Mouse (Mus musculus) liver, embryonic 12.5 days (tissue): ENCODE results near the gene Zfp260. TPM values are rescaled to one million over a fixed set of nuclear protein-coding genes. Genes with fewer than 3 reads are reported as not detected.
"Not testable (repeated sequence)": the region's sequence is repeated elsewhere in the genome, so short reads cannot be mapped to it uniquely, and the experiment has no call there.

Source experiments
- ATAC-seq: fragments of 200-750 bp; cut with Nextera tagmentation; 2 replicates; pipeline ENCODE4 v1.8.0; 2017; ENCODE audit warnings: moderate number of reproducible peaks, mild to moderate bottlenecking, moderate library complexity
- H3K27ac ChIP-seq: fragments of 300-500 bp; sonication (generic); 2 replicates; pipeline ENCODE4 v1.5.1; 2016; ENCODE audit warnings: mild to moderate bottlenecking
- H3K27me3 ChIP-seq: fragments of 300-500 bp; sonication (generic); replicated peaks from 2 replicates; pipeline ENCODE4 v1.6.1; 2016; ENCODE audit warnings: mild to moderate bottlenecking, moderate library complexity
- H3K36me3 ChIP-seq: fragments of 300-500 bp; sonication (generic); 2 replicates; pipeline ENCODE4 v1.6.1; 2016; ENCODE audit warnings: mild to moderate bottlenecking, moderate library complexity
- H3K4me1 ChIP-seq: fragments of 300-500 bp; sonication (generic); 2 replicates; pipeline ENCODE4 v1.6.1; 2016
- H3K4me2 ChIP-seq: fragments of 300-500 bp; sonication (generic); 2 replicates; pipeline ENCODE4 v1.6.1; 2016; ENCODE audit warnings: mild to moderate bottlenecking, moderate library complexity
- H3K4me3 ChIP-seq: fragments of 300-500 bp; sonication (generic); 2 replicates; pipeline ENCODE4 v1.5.1; 2016; ENCODE audit warnings: mild to moderate bottlenecking, moderate library complexity
- H3K9ac ChIP-seq: fragments of 300-500 bp; sonication (generic); 2 replicates; pipeline ENCODE4 v1.6.1; 2016; ENCODE audit warnings: mild to moderate bottlenecking, moderate library complexity
- H3K9me3 ChIP-seq: fragments of 300-500 bp; sonication (generic); replicated peaks from 2 replicates; pipeline ENCODE4 v1.6.1; 2016; ENCODE audit warnings: mild to moderate bottlenecking, moderate library complexity
- WGBS: fragments of 180-500 bp; shearing (Covaris S2); methylation state at CpG from one replicate; pipeline ENCODE4 v1.1.7; 2016; ENCODE audit not compliant: insufficient replicate concordance; 5-methylcytosine and 5-hydroxymethylcytosine counted together
- polyA plus RNA-seq: library from polyadenylated mRNA; unstranded; fragments of >200 nt; fragmentation: Nextera tagmentation; extraction: Ambion mirVana; gene quantifications from 2 replicates; pipeline ENCODE4 v1.2.1, GENCODE M21; 2016

Zfp260 gene
- polyA plus RNA-seq, 1 experiment from 2014 or later = 24.3 TPM

DNA sequence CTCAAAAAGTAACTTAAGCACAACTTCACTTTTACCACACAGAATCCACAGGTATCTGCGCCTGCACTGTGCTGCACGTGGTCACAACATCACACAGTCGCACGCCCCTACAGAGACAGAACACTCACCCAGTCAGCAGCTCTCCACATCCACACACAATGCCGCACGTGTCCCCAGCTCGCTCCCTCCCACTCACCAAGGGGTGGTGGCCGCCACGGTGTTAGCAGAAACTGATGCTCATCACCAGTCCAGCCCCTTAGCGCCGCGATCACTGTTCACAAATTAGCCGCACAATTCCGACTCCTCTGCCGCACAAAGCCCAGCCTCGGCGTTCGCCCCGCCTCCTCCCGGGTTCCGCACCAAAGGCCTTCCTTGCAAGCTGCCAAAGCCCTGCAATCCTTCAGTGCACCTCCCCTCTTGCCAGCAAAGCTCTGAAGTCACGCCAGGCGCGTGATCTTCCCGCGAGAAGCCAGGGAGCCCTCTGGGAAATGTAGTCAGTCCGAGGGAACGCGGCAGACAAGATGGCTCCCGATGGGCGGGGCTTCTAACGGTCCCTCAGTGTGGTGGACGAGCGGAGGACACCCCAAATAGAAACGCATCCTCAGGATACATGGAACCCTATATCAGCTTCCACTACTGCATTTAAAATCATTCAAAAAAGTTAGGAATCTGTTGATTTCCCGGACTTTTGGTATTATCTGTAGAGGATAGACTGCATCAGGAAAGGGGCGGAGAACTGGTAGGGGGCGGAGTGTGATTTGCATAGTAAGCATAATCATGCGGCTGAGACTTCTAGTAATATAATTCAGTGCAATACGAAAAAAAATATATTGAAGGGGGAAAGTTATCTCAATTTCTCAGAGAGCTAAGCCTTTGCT, 4.2 kb upstream of the Zfp260 start, which contains the start of the genes Gm26920 and Zfp566:
Gene Gm26920, minus strand, starts transcription at position 319 of the 878 bp plus-strand sequence.
Gene Zfp566, minus strand, starts transcription at position 436 of the 878 bp plus-strand sequence.
- under 1% methylated on average over 40 of the region's 40 CpGs for whole genome bisulfite sequencing
- peak within 1 kb of the TSS; percentile 78 for H3K27ac ChIP-seq
- H3K9me3 ChIP-seq = no peaks in the 10 kb centered on the region

DNA sequence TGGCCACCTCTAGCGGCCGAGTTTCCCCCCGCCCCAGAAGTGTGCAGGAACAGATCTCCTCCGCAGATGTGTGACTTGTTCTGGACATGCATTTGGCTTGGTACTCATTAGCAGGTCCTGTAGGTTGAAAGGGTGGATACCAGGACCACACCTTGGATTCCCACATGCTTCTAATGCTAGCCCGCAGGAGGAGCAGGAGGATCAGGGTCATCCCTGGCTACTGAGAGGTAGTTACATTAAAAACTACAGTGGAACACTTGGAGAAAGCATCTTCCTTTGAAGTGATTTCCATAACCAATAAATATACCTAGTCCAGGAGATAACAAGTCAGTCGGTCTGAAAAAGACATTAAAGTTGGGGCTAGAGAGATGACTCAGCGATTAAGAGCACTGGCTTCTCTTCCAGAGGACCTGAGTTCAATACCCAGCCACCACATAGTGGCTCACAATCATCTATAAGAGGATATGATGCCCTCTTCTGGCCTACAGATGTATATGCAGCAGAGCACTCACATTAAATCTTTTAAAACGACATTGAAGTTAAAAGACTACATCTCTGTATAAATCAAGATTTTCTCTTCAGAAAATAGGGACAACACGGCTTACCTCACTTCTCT, 3.5 kb upstream of the Zfp260 start:
- Histone ChIP-seq H3K4me1 (peaks cover 45% of the 10 kb centered on the region), H3K36me3 (peaks cover 10% of the 10 kb centered on the region), H3K9ac (peak overlapping the region; percentile 76; the same call in 1 of the 2 replicates), H3K4me3 (peak overlapping the region; percentile 66), H3K27me3 (no peaks in the 10 kb centered on the region), H3K4me2 (peak overlapping the region; percentile 87), H3K9me3 (no peaks in the 10 kb centered on the region), H3K27ac (peak overlapping the region; percentile 78)
- 7% methylated on average over 9 of the region's 9 CpGs for WGBS
- no peak for ATAC-seq

More for the DNA sequence above, 4.2 kb upstream of the Zfp260 start, which contains the start of the genes Gm26920 and Zfp566:
- Histone ChIP-seq H3K4me3 (peak within 1 kb of the TSS; percentile 66), H3K4me1 (peaks cover 39% of the 10 kb centered on the region), H3K9ac (peak within 1 kb of the TSS; percentile 76), H3K27me3 (no peaks in the 10 kb centered on the region), H3K4me2 (peak within 1 kb of the TSS; percentile 87), H3K36me3 (peaks cover 17% of the 10 kb centered on the region)
- peak; percentile 93 for ATAC-seq

DNA sequence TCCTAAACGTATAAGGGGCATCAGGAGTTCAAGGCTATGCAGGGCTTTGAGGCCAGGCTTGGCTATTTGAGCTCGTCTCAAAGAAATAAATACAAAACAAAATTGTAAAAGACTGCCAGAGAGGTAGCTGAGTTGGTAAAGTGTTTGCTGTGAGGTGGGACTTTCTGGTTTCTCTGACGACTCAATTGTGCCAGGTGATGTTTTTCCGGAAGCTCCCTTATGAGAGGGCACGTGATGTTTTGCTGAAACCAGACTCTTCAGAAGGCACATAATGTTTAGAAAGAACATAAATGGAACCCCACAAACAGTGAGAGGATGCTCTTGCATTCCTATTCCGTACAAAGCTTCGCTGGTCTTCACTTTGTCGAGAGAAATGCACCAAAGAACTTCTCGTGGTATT, 1.9 kb upstream of the Zfp260 start:
- Histone ChIP-seq H3K9me3 (no peaks in the 10 kb centered on the region), H3K4me1 (peaks cover 53% of the 10 kb centered on the region), H3K9ac (no peak overlapping the region), H3K36me3 (no peaks in the 10 kb centered on the region), H3K27ac (no peak overlapping the region), H3K27me3 (no peaks in the 10 kb centered on the region), H3K4me3 (no peak overlapping the region), H3K4me2 (no peak overlapping the region)
- WGBS = 62% methylated on average over 9 of the region's 9 CpGs
- ATAC-seq = no peak

DNA sequence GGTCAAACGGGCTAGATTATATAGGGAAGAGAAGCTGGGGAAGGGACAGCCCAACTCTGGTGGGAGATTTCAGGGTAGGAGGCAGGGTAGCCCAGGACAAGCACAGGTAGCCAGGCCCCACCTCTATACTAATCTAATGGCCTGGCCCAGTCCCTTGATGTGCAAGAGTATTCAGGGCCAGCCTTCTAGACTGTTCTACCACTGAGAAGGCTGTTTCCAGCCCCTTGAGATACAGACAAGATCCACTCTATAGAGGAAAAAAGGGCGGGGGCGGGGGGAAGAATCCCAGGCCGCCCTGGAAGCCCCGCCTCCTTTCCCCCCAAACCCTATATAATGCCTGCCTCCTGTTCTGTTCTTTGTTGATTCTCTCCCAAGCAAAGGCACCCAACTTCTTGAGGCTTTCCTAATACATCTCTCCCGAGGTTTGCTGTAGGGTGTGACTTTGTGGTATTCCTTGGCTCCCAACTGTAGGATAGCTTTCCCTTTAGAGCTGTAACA, 610 bp upstream of the Zfp260 start:
- ATAC-seq = no peak
- 63% methylated on average over 6 of the region's 6 CpGs for WGBS
- H3K4me1 ChIP-seq = peaks cover 52% of the 10 kb centered on the region

DNA sequence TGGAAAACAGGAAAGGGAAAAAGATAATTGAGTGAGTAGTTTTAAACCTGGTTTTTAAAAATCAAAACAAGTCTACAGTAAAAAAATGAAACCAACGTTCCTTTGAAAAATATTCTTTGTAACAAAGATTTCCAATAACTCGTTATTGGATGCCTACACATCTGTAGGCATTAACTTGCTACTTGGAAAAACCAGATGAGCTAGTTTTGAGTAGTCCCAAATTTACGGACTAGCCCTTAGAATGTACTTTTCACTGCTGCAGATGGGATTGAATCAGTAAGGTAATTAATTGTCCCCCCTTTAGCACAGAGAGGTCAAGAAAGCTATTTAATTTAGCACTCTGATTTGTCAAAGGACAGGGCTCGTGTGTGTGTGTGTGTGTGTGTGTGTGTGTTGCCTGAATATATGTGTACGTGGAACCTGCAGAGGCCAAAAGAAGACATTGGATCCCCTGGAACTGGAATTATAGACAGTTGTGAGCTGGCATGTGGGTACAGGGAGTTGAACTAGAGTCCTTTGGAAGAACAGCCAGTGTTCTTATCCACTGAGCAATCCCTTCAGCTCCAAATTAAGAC, 1.1 kb downstream of the Zfp260 start:
- Histone ChIP-seq H3K4me3 (peak overlapping the region; percentile 77), H3K27me3 (no peaks in the 10 kb centered on the region), H3K4me2 (peak overlapping the region; percentile 86), H3K9ac (peak overlapping the region; percentile 81), H3K9me3 (no peaks in the 10 kb centered on the region), H3K36me3 (peaks cover 13% of the 10 kb centered on the region), H3K27ac (no peak overlapping the region), H3K4me1 (peaks cover 42% of the 10 kb centered on the region)
- 28% methylated on average over 5 of the region's 5 CpGs for WGBS
- ATAC-seq = no peak

More for the DNA sequence above, 610 bp upstream of the Zfp260 start:
- H3K9ac ChIP-seq = no peak overlapping the region
- H3K4me3 ChIP-seq = peak overlapping the region; percentile 77
- no peaks in the 10 kb centered on the region; the same call in 1 of the 2 replicates for H3K36me3 ChIP-seq
- no peaks in the 10 kb centered on the region for H3K27me3 ChIP-seq
- peak overlapping the region; percentile 86 for H3K4me2 ChIP-seq
- H3K27ac ChIP-seq = no peak overlapping the region
- H3K9me3 ChIP-seq = no peaks in the 10 kb centered on the region

DNA sequence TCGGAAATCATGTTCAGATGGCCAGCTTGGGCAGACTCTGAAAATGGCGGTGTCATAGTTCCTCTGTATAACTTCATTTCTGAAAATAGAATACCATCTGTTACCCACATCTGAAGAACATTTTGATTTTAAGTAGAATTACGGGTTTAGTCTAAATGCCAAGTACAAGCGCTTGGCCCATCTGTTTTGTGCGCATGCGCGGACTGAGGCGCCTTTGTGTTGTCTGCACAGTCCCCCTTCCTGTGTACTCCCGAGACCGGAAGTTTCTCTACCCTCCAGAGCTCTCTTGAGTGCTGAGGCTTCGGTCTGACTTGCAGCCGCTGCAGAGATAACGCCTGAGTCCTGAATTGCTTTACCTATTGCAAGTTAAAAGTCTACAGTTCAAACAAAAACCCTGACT, 4.7 kb downstream of the Zfp260 start:
- Histone ChIP-seq H3K27ac (no peak overlapping the region), H3K36me3 (peaks cover 44% of the 10 kb centered on the region), H3K9ac (no peak overlapping the region), H3K4me1 (peaks cover 26% of the 10 kb centered on the region), H3K27me3 (no peaks in the 10 kb centered on the region), H3K4me3 (no peak overlapping the region), H3K9me3 (peaks cover 7% of the 10 kb centered on the region), H3K4me2 (no peak overlapping the region)
- ATAC-seq = no peak
- 80% methylated on average over 13 of the region's 13 CpGs for WGBS

DNA sequence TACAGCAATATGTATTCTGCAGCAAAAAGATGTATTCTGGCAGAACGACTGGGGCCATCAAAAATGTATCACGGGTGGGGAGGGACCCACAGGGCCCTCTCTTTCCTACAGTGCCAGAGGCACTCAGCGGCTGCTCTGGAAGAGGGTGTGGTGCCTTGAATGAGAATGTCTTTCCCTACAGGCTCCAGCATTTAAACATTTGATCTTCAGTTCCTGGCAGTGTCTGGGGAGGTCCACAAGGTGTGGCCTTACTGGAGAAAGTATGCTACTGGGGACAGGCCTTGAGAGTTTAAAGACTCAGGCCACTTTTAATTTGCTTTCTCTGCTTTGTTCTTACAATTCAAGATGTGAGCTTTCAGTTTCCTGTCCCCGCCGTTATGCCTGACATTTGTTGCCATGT, 21.5 kb downstream of the Zfp260 start:
- Histone ChIP-seq H3K4me3 (no peak overlapping the region), H3K27ac (no peak overlapping the region), H3K27me3 (no peaks in the 10 kb centered on the region), H3K4me1 (peaks cover 1% of the 10 kb centered on the region), H3K4me2 (no peak overlapping the region), H3K9ac (no peak overlapping the region), H3K36me3 (0 out of 2 replicates have a peak, but pooled peaks cover 3% of the 10 kb centered on the region), H3K9me3 (peaks cover 32% of the 10 kb centered on the region)
- 81% methylated on average over 5 of the region's 5 CpGs for whole genome bisulfite sequencing
- ATAC-seq = no peak

DNA sequence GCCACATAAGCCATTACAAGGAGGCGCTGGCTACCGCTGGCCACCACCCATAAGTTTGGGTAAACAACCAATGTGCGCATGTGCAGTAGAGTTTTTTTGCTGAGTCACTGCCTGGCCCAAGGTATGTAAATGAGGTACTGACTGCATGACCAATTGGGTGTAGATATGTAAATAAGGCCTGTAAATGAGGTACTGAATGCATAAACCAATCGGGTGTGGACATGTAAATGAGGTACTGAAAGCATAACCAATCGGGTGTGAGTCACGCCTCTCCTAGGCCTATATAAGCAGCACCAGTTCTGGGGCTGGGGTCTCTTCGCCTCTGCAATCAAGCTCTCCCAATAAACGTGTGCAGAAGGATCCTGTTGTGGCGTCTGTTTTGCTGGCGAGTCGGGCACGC, 23.4 kb downstream of the Zfp260 start:
- not testable (repeated sequence) for H3K27ac ChIP-seq, H3K36me3 ChIP-seq, H3K9ac ChIP-seq, ATAC-seq, H3K27me3 ChIP-seq, H3K4me3 ChIP-seq, H3K4me2 ChIP-seq
- 82% methylated on average over 12 of the region's 12 CpGs for WGBS
- peaks cover 15% of the 10 kb centered on the region for H3K4me1 ChIP-seq
- peaks cover 32% of the 10 kb centered on the region for H3K9me3 ChIP-seq

DNA sequence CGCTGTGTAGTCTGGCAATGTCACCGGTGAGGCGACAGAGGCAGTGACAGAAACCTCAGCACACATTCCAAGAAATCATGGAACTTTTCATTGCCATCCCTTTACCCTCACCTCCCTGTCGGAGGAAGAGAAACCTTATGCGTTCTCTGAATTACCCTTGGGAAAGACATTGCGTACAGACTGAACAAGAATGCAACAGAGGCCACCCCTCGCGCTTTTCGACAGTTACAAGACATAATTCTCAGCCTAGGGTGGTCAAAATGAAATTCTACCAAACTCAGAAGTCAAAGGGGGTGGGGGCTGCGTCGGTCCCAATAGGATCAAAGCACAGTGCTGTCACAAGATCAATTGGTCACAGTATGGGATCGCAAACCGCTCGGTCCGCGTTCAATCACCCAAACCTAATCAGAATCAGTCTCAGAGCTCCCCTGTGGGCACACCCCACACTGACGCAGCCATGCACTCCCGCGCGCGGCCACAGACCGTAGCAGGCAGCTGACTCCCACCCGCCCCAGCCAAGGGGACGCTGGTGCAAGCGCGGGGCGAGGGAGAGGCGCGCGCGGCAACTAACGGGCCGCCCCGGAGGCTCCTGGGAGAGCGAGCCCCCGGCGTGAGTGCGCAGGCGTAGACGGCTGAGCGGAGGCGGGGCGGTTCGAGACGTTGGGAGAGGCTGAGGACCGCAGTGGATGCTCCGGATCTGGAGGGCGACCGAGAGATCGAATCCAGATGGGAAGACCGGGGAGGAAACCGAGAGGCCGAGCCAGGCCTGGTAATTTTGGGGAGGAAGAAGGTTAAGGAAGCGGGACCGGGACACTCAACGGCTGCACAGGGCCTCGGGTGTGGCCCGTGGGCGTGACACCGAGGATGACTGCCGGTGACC, 27.0 kb downstream of the Zfp260 start, which contains the start of gene Zfp382:
Gene Zfp382, plus strand, starts transcription at position 635 of the 880 bp plus-strand sequence.
- Histone ChIP-seq H3K9ac (peak within 1 kb of the TSS; percentile 83), H3K4me3 (peak within 1 kb of the TSS; percentile 66), H3K27ac (peak within 1 kb of the TSS; percentile 57), H3K4me1 (peaks cover 17% of the 10 kb centered on the region), H3K4me2 (peak within 1 kb of the TSS; percentile 92), H3K36me3 (no peaks in the 10 kb centered on the region), H3K9me3 (peaks cover 8% of the 10 kb centered on the region), H3K27me3 (no peaks in the 10 kb centered on the region)
- ATAC-seq = peak; percentile 94
- under 1% methylated on average over 61 of the region's 61 CpGs for WGBS

DNA sequence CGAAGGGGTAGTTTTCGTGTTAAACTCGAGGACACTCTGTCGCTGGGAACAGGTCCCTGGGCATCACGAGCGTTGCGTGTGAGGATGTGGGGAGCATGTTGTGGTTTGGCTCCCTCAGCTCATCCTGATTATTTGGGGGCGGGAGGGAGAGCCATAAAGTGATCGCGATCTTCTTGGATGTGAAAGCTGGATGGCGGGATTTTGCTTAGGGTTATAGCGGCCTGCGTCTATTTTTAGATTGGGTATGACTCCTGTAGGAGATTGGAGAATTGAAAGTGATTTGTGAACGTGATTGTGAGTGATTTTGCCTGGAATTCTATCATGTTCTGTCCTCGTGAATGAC, 27.6 kb downstream of the Zfp260 start:
- no peaks in the 10 kb centered on the region for H3K27me3 ChIP-seq
- 4% methylated on average over 15 of the region's 15 CpGs for WGBS
- peak overlapping the region; percentile 92 for H3K4me2 ChIP-seq
- H3K9me3 ChIP-seq = peaks cover 8% of the 10 kb centered on the region
- peak overlapping the region; percentile 66 for H3K4me3 ChIP-seq
- peaks cover 2% of the 10 kb centered on the region; the same call in 1 of the 2 replicates for H3K36me3 ChIP-seq
- H3K4me1 ChIP-seq = peaks cover 17% of the 10 kb centered on the region
- peak overlapping the region; percentile 83 for H3K9ac ChIP-seq
- 0 out of 2 replicates have a peak overlapping the region, but pooled peaks have one; percentile 57 for H3K27ac ChIP-seq
- no peak for ATAC-seq

DNA sequence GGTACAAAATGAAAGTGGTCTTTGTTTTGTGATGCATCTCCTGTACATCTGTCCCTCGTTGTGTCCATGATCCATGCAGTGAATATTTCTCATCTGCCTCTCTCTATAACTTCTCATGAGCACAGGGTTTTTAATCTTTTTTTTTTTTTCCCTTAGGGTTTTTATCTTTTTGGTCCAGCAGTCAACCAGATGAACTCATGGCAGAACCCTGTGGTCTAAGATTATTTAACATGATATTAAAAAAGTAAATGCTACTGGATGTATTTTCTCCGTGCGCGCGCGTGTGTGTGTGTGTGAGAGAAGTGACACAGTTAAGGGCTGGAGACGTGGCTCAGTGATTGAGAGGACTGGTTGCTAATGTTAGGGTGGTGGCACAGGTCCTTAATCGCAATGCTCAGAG, 35.3 kb downstream of the Zfp260 start:
- H3K36me3 ChIP-seq = peaks cover 58% of the 10 kb centered on the region
- no peak overlapping the region for H3K9ac ChIP-seq
- H3K4me1 ChIP-seq = no peaks in the 10 kb centered on the region
- H3K9me3 ChIP-seq = peaks cover 9% of the 10 kb centered on the region
- no peak overlapping the region for H3K4me3 ChIP-seq
- no peaks in the 10 kb centered on the region for H3K27me3 ChIP-seq
- no peak overlapping the region for H3K4me2 ChIP-seq
- no peak overlapping the region for H3K27ac ChIP-seq
- no peak for ATAC-seq
- WGBS = 77% methylated on average over 8 of the region's 8 CpGs
